Mouse (Mus musculus): ENCODE results near the gene Krtap4-1.
"Not testable (repeated sequence)": the region's sequence is repeated elsewhere in the genome, so short reads cannot be mapped to it uniquely, and the experiment has no call there.

Krtap4-1 gene

GRCm38 (mm10) chr11:99628138-99628537, at the start of gene Krtap4-1:
Gene Krtap4-1 (minus strand): TSS chr11:99628238.
- no peak for DNase-seq (ENCODE audit: low read depth, low spot score)

GRCm38 (mm10) chr11:99665860-99666259, 37.8 kb upstream of the Krtap4-1 start, which contains the start of gene Krtap4-6:
Gene Krtap4-6 (minus strand): TSS chr11:99665960.
- DNase-seq (ENCODE audit: low read depth, low spot score), result no peak

- DNase-seq (ENCODE audit: low read depth, low spot score), result no peak
Measured at GRCm38 (mm10) chr11:99662802-99663201, 34.8 kb upstream of the Krtap4-1 start.

DNA sequence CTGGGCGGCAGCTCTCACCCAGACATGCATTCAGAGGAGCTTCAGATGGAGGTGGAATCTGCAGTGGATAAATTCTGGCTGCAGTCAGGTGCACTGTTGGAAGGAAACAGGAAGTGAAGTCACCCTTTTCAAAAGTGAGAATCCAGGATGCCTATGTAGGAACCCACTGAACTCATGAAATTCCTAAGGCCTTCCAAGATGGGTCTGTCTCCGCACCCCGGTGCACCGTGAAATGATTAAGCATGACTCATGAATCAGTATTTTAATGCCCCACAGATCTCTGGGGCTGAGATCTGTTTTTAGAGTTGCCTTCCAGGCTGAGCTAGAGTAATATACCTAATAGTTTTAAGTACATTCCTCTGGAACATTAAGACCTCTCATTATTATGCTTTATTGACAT, 31.2 kb upstream of the Krtap4-1 start:
- DNase-seq (ENCODE audit: low read depth, low spot score), result no peak

GRCm38 (mm10) chr11:99658467-99659010, 30.5 kb upstream of the Krtap4-1 start, which contains the start of gene Gm11563:
Gene Gm11563 (minus strand): TSS chr11:99658960.
- DNase-seq (ENCODE audit: low read depth, low spot score), result peak; percentile 21

GRCm38 (mm10) chr11:99657051-99657450, 29.0 kb upstream of the Krtap4-1 start:
- DNase-seq (ENCODE audit: low read depth, low spot score), result peak; percentile 83

GRCm38 (mm10) chr11:99650136-99650535, 22.1 kb upstream of the Krtap4-1 start, which contains the start of gene Gm11555:
Gene Gm11555 (minus strand): TSS chr11:99650236.
- DNase-seq (ENCODE audit: low read depth, low spot score), result no peak

GRCm38 (mm10) chr11:99646444-99646843, 18.4 kb upstream of the Krtap4-1 start:
- DNase-seq (ENCODE audit: low read depth, low spot score), result no peak

DNA sequence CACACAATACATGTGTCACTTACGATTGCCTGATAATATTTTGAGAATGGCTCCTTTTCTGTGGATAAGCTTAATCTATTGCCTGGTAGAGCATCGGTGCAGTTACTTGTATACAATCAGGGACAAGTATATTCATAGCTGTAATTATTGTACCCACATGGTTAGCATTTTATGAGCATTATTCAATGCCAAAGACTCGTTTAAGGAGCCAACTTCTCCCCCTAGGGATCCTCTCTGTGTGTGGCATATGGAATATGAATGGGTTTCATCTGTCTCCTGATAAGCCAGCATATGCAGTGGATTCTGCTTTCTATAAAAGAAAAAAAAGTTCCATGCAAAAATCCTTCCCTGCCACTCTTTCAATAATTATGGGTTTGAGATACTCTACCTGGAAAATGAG, 16.3 kb upstream of the Krtap4-1 start:
- DNase-seq (ENCODE audit: low read depth, low spot score), result no peak

- not testable (repeated sequence) for DNase-seq (ENCODE audit: low read depth, low spot score)
Measured at GRCm38 (mm10) chr11:99643635-99644139, 15.6 kb upstream of the Krtap4-1 start, which contains the start of gene Krtap4-7. Gene Krtap4-7 (minus strand): TSS chr11:99644089.

DNA sequence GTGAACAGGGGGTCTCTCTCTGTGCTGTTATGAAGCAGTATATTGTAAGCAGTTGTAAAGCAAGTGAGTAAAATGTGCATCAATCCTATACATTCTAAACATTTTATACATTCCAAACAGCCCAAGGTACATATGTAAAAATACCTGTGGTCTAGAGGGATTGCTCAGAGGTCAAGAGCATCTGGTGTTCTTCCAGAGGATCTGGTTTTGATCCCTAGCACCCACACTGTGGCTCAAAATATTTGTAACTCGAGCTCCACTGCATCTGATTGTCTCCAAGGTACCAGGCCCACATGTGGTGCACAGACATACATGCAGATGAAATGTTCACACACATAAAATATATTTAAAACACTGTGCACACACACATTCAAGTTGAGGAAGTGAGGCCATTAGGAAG, 12.9 kb upstream of the Krtap4-1 start:
- no peak for DNase-seq (ENCODE audit: low read depth, low spot score)

DNA sequence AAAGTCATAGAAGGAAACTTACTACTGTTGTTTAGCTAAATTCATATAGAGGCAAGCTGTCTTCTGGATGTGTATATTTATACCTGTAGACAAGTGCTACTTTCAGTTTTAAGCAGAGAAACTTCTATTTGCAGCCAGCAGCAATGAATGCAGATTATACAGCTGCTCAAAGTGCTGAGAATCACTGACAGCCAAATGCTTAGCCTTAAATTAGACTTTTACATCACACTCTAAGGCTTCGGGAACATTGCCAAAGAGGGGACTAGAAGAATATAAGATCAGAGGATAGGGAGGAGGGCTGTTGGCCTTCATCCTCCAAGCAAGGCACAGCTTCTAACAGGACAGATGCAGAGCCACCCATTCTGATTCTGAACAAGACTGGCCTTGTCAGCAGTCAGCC, 9.0 kb upstream of the Krtap4-1 start:
- DNase-seq (ENCODE audit: low read depth, low spot score), result no peak

DNA sequence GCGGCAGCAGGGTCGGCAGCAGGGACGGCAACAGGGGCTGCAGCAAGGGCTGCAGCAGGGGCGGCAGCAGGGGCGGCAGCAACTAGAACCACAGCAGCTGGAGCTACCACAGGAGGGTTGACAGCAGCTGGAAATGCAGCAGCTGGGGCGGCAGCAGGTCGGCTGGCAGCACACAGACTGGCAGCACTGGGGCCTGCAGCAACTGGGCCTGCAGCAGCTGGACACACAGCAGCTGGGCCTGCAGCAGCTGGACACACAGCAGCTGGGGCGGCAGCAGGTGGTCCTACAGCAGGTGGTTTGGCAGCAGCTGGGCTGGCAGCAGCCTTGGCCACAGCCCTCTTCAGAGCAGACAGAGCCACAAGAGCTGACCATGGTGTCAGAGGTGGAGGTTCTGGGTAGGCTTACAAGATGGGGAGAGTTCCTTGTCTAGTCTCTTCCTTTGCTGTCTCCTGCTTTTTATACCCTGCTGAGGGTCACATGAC, 6.7 kb upstream of the Krtap4-1 start, which contains the start of gene Krtap4-2:
Krtap4-2 (minus strand) TSS at position 432 of the 482 bp plus-strand sequence.
- DNase-seq (ENCODE audit: low read depth, low spot score), result no peak

DNA sequence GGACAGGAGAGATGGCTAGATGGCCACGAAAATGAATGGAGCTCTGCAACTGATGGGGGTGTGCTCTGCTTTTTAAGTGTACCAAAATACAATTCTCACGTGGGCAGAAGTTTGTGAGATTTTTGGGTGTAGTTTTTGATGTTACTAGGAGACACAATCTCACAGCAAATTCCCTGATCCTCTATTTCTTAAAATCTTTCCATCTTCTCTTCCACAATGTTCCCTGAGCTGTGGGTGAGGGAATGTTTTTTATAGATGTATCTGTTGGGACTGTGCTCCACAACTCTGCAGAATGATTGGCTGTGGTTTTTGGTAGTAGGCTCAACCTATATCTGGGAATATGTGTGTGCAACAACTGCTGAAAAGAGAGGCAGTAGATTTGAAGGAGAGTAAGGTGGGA, 5.3 kb upstream of the Krtap4-1 start:
- no peak for DNase-seq (ENCODE audit: low read depth, low spot score)

DNA sequence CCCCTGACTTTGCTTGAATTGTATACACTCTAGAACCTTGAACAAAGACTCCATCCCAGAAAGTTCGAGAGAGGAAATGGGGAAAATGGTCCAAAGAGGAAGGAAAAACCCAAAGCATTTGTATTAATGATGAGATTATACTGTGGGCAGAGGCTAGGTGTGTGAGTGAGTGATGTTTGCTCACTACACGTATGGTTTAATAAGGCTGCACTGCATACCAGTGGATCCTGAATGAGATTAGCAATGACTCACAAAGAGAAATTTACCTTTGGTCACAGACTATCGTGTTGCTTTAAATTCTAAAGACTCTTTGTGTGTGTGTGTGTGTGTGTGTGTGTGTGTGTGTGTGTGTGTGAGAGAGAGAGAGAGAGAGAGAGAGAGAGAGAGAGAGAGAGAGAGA, 2.9 kb upstream of the Krtap4-1 start:
- DNase-seq (ENCODE audit: low read depth, low spot score), result no peak

DNA sequence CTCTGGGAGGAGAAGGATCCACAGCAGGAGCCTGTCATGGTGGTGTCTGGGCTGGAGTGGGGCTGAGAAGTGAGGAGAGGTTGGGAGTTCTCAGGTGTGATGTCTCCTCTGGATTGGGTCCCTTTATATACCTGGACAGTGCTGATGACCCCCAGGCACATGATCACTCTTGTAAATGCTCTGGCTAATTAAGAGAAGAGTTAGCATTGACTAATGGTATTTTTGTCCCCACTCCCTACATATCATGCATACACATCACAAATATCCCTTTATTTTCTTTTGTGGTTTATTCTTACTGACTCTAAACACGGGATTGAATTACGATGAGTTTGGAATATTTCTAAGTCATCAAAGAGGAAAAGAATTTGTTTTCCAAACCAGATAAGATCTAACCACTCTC, 7.7 kb downstream of the Krtap4-1 start, which contains the start of gene Gm11562:
Gm11562 (minus strand) TSS at position 101 of the 400 bp plus-strand sequence.
- no peak for DNase-seq (ENCODE audit: low read depth, low spot score)

DNA sequence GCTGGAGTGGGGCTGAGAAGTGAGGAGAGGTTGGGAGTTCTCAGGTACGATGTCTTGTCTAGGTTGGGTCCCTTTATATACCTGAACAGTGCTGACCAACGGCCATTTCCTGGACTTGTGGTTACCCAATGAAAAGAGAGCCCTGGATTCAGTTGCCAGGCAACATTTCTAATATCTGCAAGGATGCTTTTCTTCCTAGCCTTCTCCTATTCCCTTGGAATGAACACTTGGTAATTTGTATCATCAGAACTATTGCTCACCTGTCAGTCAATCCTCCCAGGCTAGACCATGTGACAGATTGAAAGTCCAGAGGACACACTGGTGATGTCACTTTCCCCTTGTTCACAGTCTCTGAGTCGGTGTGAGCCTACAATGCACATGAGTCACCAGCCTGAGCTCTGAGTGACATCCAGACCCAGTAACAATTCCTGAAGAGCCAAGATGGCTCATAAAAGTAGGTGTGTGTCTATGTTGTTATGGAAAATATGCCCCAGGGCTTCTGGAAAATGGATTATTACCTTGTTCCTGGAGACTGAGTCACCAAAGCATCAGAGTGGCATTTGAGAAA, 13.2 kb downstream of the Krtap4-1 start, which contains the start of gene Krtap2-4:
Krtap2-4 (minus strand) TSS at position 51 of the 568 bp plus-strand sequence.
- no peak for DNase-seq (ENCODE audit: low read depth, low spot score)

- not testable (repeated sequence) for DNase-seq (ENCODE audit: low read depth, low spot score)
Measured at GRCm38 (mm10) chr11:99610089-99610488, 17.9 kb downstream of the Krtap4-1 start, which contains the start of gene Gm11937. Gene Gm11937 (minus strand): TSS chr11:99610189.

DNA sequence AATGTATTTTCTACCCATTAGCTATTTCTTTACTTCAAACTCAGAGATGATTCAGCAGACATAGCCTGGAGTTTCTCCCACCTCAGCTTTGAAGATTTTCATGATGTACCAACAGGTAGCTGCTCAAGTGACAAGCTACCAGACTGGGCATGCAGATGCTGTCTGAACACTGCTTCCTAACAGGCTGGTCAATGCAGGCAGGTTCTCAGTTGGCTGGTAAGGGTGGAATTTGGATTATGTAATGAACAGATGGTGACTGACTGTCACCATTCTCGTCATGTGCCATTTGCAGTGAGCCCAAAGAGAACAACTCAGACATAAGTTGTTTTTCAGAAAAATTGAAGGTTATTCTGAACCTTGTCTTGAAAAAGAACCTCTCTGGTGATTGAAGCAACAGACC, 18.9 kb downstream of the Krtap4-1 start:
- no peak for DNase-seq (ENCODE audit: low read depth, low spot score)

DNA sequence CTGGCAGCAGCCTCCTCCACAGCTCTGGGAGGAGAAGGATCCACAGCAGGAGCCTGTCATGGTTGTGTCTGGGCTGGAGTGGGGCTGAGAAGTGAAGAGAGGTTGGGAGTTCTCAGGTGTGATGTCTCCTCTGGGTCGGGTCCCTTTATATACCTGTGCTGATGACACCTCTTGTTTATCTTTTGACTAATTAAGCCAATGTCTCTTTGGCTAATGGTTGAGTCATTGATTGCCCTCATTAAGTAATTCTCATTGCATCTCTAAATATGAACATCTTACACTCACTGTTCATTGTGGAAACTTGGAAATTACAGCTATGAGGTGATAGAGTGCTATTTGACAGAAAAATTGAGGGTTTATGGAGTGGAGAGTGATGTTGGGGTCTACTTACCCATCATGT, 24.8 kb downstream of the Krtap4-1 start, which contains the start of gene Gm11938:
Gm11938 (minus strand) TSS at position 101 of the 400 bp plus-strand sequence.
- DNase-seq (ENCODE audit: low read depth, low spot score), result not testable (repeated sequence)

GRCm38 (mm10) chr11:99597742-99598141, 30.3 kb downstream of the Krtap4-1 start, which contains the start of gene Krtap9-3:
Gene Krtap9-3 (minus strand): TSS chr11:99598105.
- DNase-seq (ENCODE audit: low read depth, low spot score), result not testable (repeated sequence)

DNA sequence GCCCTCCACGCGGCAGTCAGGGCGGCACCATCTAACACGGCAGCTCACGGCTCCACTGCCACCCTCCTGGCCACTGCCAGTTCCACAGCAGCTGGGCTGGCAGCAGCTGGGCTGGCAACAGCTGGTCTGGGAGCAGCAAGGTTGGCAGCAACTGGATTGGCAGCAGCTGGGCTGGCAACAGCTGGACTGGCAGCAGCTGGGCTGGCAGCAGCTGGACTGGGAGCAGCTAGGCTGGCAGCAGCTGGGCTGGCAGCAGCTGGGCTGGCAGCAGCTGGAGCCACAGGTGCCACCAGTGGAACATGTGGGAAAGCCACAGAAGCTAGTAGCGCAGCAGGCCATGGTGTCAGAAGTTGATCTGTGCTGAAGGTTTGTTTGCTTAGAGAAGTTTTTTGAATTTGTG, 37.1 kb downstream of the Krtap4-1 start, which contains the start of gene Krtap1-3:
Krtap1-3 (minus strand) TSS at position 359 of the 400 bp plus-strand sequence.
- DNase-seq (ENCODE audit: low read depth, low spot score), result no peak
